In the genomic region with DNA sequence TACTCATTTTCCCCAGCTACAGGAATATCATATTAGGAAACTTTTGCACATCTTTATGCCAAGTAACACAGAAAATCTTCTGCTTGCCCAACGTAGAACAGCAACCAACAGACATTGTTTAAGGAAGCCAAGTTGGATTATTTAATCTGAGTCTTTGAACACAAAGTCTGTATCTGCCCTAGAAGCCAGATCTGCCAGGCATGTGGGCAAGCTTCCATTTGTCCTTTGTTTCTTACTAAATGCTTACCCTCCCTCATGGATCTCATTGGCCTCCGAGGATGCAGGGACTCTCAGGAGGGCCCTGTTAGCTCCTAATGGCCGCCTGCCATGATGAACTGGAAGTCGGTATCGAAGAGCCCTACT, we compare ENCODE assay signal across 24 mouse cellular contexts.
DNase-seq lines count a peak whose midpoint lies in the region; ATAC-seq lines count a peak whose summit lies in the region.
"Had no signal": no experiment of that assay in that cellular context is flagged by ENCODE, and none has a peak within 500 bp of the region (broad histone marks: within the 10 kb centered on the region; RNA-seq: fewer than 3 reads in every experiment).

No protein-coding gene starts in this region.

- WGBS in hindbrain, embryonic 16.5 days: 53% methylated on average over 5 of the region's 5 CpGs
- WGBS in hindbrain, embryonic 10.5 days: 90% methylated on average over 5 of the region's 5 CpGs
- 86% methylated on average over 5 of the region's 5 CpGs for WGBS in liver, embryonic 11.5 days

- ATAC-seq in hindbrain, embryonic 16.5 days: peak; percentile 37; the same call in 1 of the 2 replicates
- ATAC-seq in liver, embryonic 11.5 days (replicated peaks; ENCODE audit: low FRiP score): no peak

- H3K4me1 ChIP-seq in hindbrain, embryonic 16.5 days (ENCODE audit: control insufficient read depth, insufficient read depth, low read depth, low read length): no peaks in the 10 kb centered on the region
- H3K4me1 ChIP-seq in hindbrain, embryonic 10.5 days (replicated peaks): no peaks in the 10 kb centered on the region
- no peaks in the 10 kb centered on the region for H3K4me1 ChIP-seq in liver, embryonic 11.5 days (replicated peaks; ENCODE audit: control insufficient read depth, insufficient read depth, low read length)
- H3K4me1 ChIP-seq: embryonic facial prominence, embryonic 12.5 days; limb, embryonic 10.5 days; midbrain, embryonic 15.5 days had no signal

- no peak overlapping the region for H3K9ac ChIP-seq in hindbrain, embryonic 16.5 days (ENCODE audit: low read depth, low read length)
- no peak overlapping the region for H3K9ac ChIP-seq in liver, embryonic 11.5 days (ENCODE audit: low read depth, low read length)
- H3K9ac ChIP-seq: embryonic facial prominence, embryonic 12.5 days; heart, embryonic 15.5 days; midbrain, embryonic 15.5 days; neural tube, embryonic 13.5 days had no signal

- no peak overlapping the region for H3K4me3 ChIP-seq in hindbrain, embryonic 16.5 days (ENCODE audit: low read length)
- H3K4me3 ChIP-seq in hindbrain, embryonic 10.5 days: no peak overlapping the region
- H3K4me3 ChIP-seq in liver, embryonic 11.5 days (ENCODE audit: low read depth, low read length): no peak overlapping the region
- H3K4me3 ChIP-seq: embryonic facial prominence, embryonic 12.5 days; heart, embryonic 15.5 days; limb, embryonic 10.5 days; midbrain, embryonic 15.5 days; myocyte; neural tube, embryonic 13.5 days had no signal

- DNase-seq in cerebellum, postnatal 10 days: peak; percentile 32 to 54
- DNase-seq in cerebellum, adult 9-10 months: no peak
- DNase-seq in hindbrain, embryonic 10.5 days (ENCODE audit: low spot score): no peak
- peak; percentile 32 for DNase-seq in retina, postnatal 1 day
- no peak for DNase-seq in retina, embryonic 14.5 days (ENCODE audit: low spot score)
- DNase-seq in gonadal fat pad, adult 2 months (ENCODE audit: low read depth): peak; percentile 5
- no peak for DNase-seq in liver, embryonic 11.5 days (ENCODE audit: low spot score)
- DNase-seq: adrenal gland, postnatal 14 days; cerebellum, adult 11 months; cerebellum, postnatal 25 days; gastrocnemius, postnatal 36 days; heart, postnatal 36 days; kidney, adult 2 months; liver; lung, postnatal 4 days; right cerebral cortex, adult 18-20 months had no signal

- H3K4me2 ChIP-seq in hindbrain, embryonic 16.5 days (ENCODE audit: low read length): no peak overlapping the region
- H3K4me2 ChIP-seq in liver, embryonic 11.5 days: no peak overlapping the region
- H3K4me2 ChIP-seq: embryonic facial prominence, embryonic 12.5 days; heart, embryonic 15.5 days; midbrain, embryonic 15.5 days; neural tube, embryonic 13.5 days had no signal

- H3K27me3 ChIP-seq in hindbrain, embryonic 16.5 days (replicated peaks; ENCODE audit: control insufficient read depth, insufficient read depth, low read length): no peaks in the 10 kb centered on the region
- H3K27me3 ChIP-seq in hindbrain, embryonic 10.5 days (ENCODE audit: insufficient read depth, poor library complexity, severe bottlenecking): no peaks in the 10 kb centered on the region
- H3K27me3 ChIP-seq in liver, embryonic 11.5 days (replicated peaks; ENCODE audit: control insufficient read depth, insufficient read depth, low read length): no peaks in the 10 kb centered on the region
- H3K27me3 ChIP-seq: embryonic facial prominence, embryonic 12.5 days; heart, embryonic 15.5 days; midbrain, embryonic 15.5 days; neural tube, embryonic 13.5 days had no signal

- H3K9me3 ChIP-seq in hindbrain, embryonic 16.5 days (ENCODE audit: control insufficient read depth, low read length): no peaks in the 10 kb centered on the region
- H3K9me3 ChIP-seq in hindbrain, embryonic 10.5 days: no peaks in the 10 kb centered on the region
- H3K9me3 ChIP-seq in liver, embryonic 11.5 days (ENCODE audit: control insufficient read depth, low read length): no peaks in the 10 kb centered on the region
- H3K9me3 ChIP-seq: embryonic facial prominence, embryonic 12.5 days; heart, embryonic 15.5 days; limb, embryonic 10.5 days; midbrain, embryonic 15.5 days; neural tube, embryonic 13.5 days had no signal

- no peak overlapping the region for H3K27ac ChIP-seq in hindbrain, embryonic 16.5 days (ENCODE audit: low read depth, low read length)
- no peak overlapping the region for H3K27ac ChIP-seq in hindbrain, embryonic 10.5 days
- H3K27ac ChIP-seq in liver, embryonic 11.5 days (ENCODE audit: low read depth, low read length): no peak overlapping the region
- H3K27ac ChIP-seq: embryonic facial prominence, embryonic 12.5 days; heart, embryonic 15.5 days; kidney, postnatal 0 days; limb, embryonic 10.5 days; midbrain, embryonic 15.5 days had no signal

- no peaks in the 10 kb centered on the region for H3K36me3 ChIP-seq in hindbrain, embryonic 16.5 days (ENCODE audit: control insufficient read depth, insufficient read depth, low read length)
- H3K36me3 ChIP-seq in hindbrain, embryonic 10.5 days: no peaks in the 10 kb centered on the region
- no peaks in the 10 kb centered on the region for H3K36me3 ChIP-seq in liver, embryonic 11.5 days (ENCODE audit: control insufficient read depth, insufficient read depth, low read length)
- H3K36me3 ChIP-seq: embryonic facial prominence, embryonic 12.5 days; heart, embryonic 15.5 days; limb, embryonic 10.5 days; midbrain, embryonic 15.5 days; neural tube, embryonic 13.5 days had no signal

Comparison
In these comparisons a context has a peak if more than half of its experiments do, and no peak if none do; other contexts are left out.
1. DNase-seq: peak in cerebellum, postnatal 10 days (2 of 2), retina, postnatal 1 day (single experiment) and gonadal fat pad, adult 2 months (single experiment); none in cerebellum, adult 9-10 months (single experiment), hindbrain, embryonic 10.5 days (single experiment), retina, embryonic 14.5 days (single experiment) and liver, embryonic 11.5 days (single experiment).